Mouse (Mus musculus): Measurements from ENCODE around the gene Sparc.

- TF ChIP-seq CTCF (IDR thresholded peaks at IDR 0.05; ENCODE audit: insufficient read depth, low read length) (no peak), POLR2A (IDR thresholded peaks at IDR 0.05; ENCODE audit: borderline replicate concordance, extremely low read depth, low read depth, low read length) (no peak)
Observed at GRCm38 (mm10) chr11:55365242-55365641, 57.7 kb downstream of the Sparc start.

Measured in lung, adult 2 months (tissue).